In genomic region chr8:88009878-88010277, GRCm38 (mm10) we compare ENCODE assay signal across 13 mouse cellular contexts. TPM values are rescaled to one million over a fixed set of nuclear protein-coding genes. Genes with fewer than 3 reads are reported as not detected.
DNase-seq lines count a peak whose midpoint lies in the region; ATAC-seq lines count a peak whose summit lies in the region.
"Had no signal": no experiment of that assay in that cellular context is flagged by ENCODE, and none has a peak within 500 bp of the region (broad histone marks: within the 10 kb centered on the region; RNA-seq: fewer than 3 reads in every experiment).

No protein-coding gene starts in this region.

- peaks cover 14% of the 10 kb centered on the region for H3K4me1 ChIP-seq in heart, embryonic 10.5 days
- peaks cover 14% of the 10 kb centered on the region for H3K4me1 ChIP-seq in hindbrain, embryonic 13.5 days (replicated peaks)
- no peaks in the 10 kb centered on the region; the same call in 1 of the 2 replicates for H3K4me1 ChIP-seq in hindbrain, embryonic 16.5 days (ENCODE audit: control insufficient read depth, insufficient read depth, low read depth, low read length)
- H3K4me1 ChIP-seq in megakaryocyte, embryonic 14.5 days: peaks cover 22% of the 10 kb centered on the region
- peaks cover 7% of the 10 kb centered on the region for H3K4me1 ChIP-seq in limb, embryonic 12.5 days (replicated peaks)

- peak overlapping the region; percentile 31 for H3K27ac ChIP-seq in heart, embryonic 10.5 days
- peak overlapping the region; percentile 30; the same call in 1 of the 2 replicates for H3K27ac ChIP-seq in hindbrain, embryonic 13.5 days
- no peak overlapping the region for H3K27ac ChIP-seq in hindbrain, embryonic 16.5 days (ENCODE audit: low read depth, low read length)
- peak overlapping the region; percentile 53; the same call in 1 of the 2 replicates for H3K27ac ChIP-seq in limb, embryonic 12.5 days
- H3K27ac ChIP-seq: forebrain, embryonic 12.5 days; hindbrain, postnatal 0 days; layer of hippocampus, adult 2 months had no signal

- no peak overlapping the region for H3K4me2 ChIP-seq in hindbrain, embryonic 13.5 days
- H3K4me2 ChIP-seq in hindbrain, embryonic 16.5 days (ENCODE audit: low read length): no peak overlapping the region
- H3K4me2 ChIP-seq in limb, embryonic 12.5 days: no peak overlapping the region
- H3K4me2 ChIP-seq: embryonic facial prominence, embryonic 15.5 days; forebrain, embryonic 12.5 days; midbrain, embryonic 11.5 days had no signal

- WGBS in heart, embryonic 10.5 days: 46% methylated on average over 3 of the region's 3 CpGs
- 64% methylated on average over 3 of the region's 3 CpGs for WGBS in hindbrain, embryonic 13.5 days
- WGBS in hindbrain, embryonic 16.5 days: 67% methylated on average over 3 of the region's 3 CpGs
- 67% methylated on average over 3 of the region's 3 CpGs for WGBS in limb, embryonic 12.5 days

- intact Hi-C loops in heart, postnatal 25 days (cut with DNase I): loop anchor here (2.0 kb wide), 1 partner anchor 47 kb away; no protein-coding TSS in a partner anchor

- no peaks in the 10 kb centered on the region for H3K9me3 ChIP-seq in heart, embryonic 10.5 days
- no peaks in the 10 kb centered on the region for H3K9me3 ChIP-seq in hindbrain, embryonic 13.5 days
- H3K9me3 ChIP-seq in hindbrain, embryonic 16.5 days (ENCODE audit: control insufficient read depth, low read length): no peaks in the 10 kb centered on the region
- H3K9me3 ChIP-seq in megakaryocyte, embryonic 14.5 days: peaks cover 14% of the 10 kb centered on the region
- peaks cover 5% of the 10 kb centered on the region; the same call in 1 of the 2 replicates for H3K9me3 ChIP-seq in limb, embryonic 12.5 days
- H3K9me3 ChIP-seq: embryonic facial prominence, embryonic 15.5 days; forebrain, embryonic 12.5 days had no signal

- no peak overlapping the region for H3K9ac ChIP-seq in hindbrain, embryonic 13.5 days
- H3K9ac ChIP-seq in hindbrain, embryonic 16.5 days (ENCODE audit: low read depth, low read length): no peak overlapping the region
- no peak overlapping the region for H3K9ac ChIP-seq in limb, embryonic 12.5 days (replicated peaks)
- H3K9ac ChIP-seq: embryonic facial prominence, embryonic 15.5 days; forebrain, embryonic 12.5 days had no signal

- no peak for ATAC-seq in hindbrain, embryonic 13.5 days (ENCODE audit: low FRiP score)
- no peak for ATAC-seq in hindbrain, embryonic 16.5 days
- no peak for ATAC-seq in megakaryocyte, adult 5-6 weeks (ENCODE audit: poor library complexity, severe bottlenecking)
- no peak for ATAC-seq in limb, embryonic 12.5 days (ENCODE audit: insufficient number of reproducible peaks, insufficient read depth, low FRiP score, low TSS enrichment, low read depth)

- no peaks in the 10 kb centered on the region for H3K27me3 ChIP-seq in heart, embryonic 10.5 days (ENCODE audit: insufficient read depth, poor library complexity, severe bottlenecking)
- no peaks in the 10 kb centered on the region for H3K27me3 ChIP-seq in hindbrain, embryonic 13.5 days
- H3K27me3 ChIP-seq in hindbrain, embryonic 16.5 days (replicated peaks; ENCODE audit: control insufficient read depth, insufficient read depth, low read length): no peaks in the 10 kb centered on the region
- peaks cover 24% of the 10 kb centered on the region for H3K27me3 ChIP-seq in megakaryocyte, embryonic 14.5 days (replicated peaks)
- H3K27me3 ChIP-seq in limb, embryonic 12.5 days: no peaks in the 10 kb centered on the region
- H3K27me3 ChIP-seq: forebrain, embryonic 12.5 days had no signal

- H3K36me3 ChIP-seq in heart, embryonic 10.5 days: no peaks in the 10 kb centered on the region
- H3K36me3 ChIP-seq in hindbrain, embryonic 13.5 days: no peaks in the 10 kb centered on the region
- no peaks in the 10 kb centered on the region for H3K36me3 ChIP-seq in hindbrain, embryonic 16.5 days (ENCODE audit: control insufficient read depth, insufficient read depth, low read length)
- H3K36me3 ChIP-seq in megakaryocyte, embryonic 14.5 days (replicated peaks; ENCODE audit: low read length): no peaks in the 10 kb centered on the region
- no peaks in the 10 kb centered on the region for H3K36me3 ChIP-seq in limb, embryonic 12.5 days
- H3K36me3 ChIP-seq: embryonic facial prominence, embryonic 15.5 days; forebrain, embryonic 12.5 days had no signal

- no peak overlapping the region for H3K4me3 ChIP-seq in heart, embryonic 10.5 days
- no peak overlapping the region for H3K4me3 ChIP-seq in hindbrain, embryonic 13.5 days
- no peak overlapping the region for H3K4me3 ChIP-seq in hindbrain, embryonic 16.5 days (ENCODE audit: low read length)
- peak overlapping the region; percentile 33 for H3K4me3 ChIP-seq in megakaryocyte, embryonic 14.5 days (replicated peaks)
- no peak overlapping the region for H3K4me3 ChIP-seq in limb, embryonic 12.5 days (replicated peaks)
- H3K4me3 ChIP-seq: embryonic facial prominence, embryonic 15.5 days; forebrain, embryonic 12.5 days; layer of hippocampus, adult 2 months had no signal

- no peak for DNase-seq in heart, embryonic 10.5 days (ENCODE audit: low spot score)
- no peak for DNase-seq in heart, postnatal 25 days (ENCODE audit: low spot score)
- DNase-seq: right cerebral cortex, postnatal 25 days had no signal

RNA-seq across cellular contexts. Expression of gene Zfp423, which starts 50.5 kb away (rescaled TPM):
- polyA plus RNA-seq in heart, embryonic 10.5 days (2016; fragmentation: Nextera tagmentation; extraction: Ambion mirVana): 5.0 and 10.4 TPM in 2 replicates
- 1 to 10 TPM; 6.1 to 6.7 TPM for total RNA-seq in heart, postnatal 25 days (2021)
- polyA plus RNA-seq in hindbrain, embryonic 13.5 days (2015; fragmentation: Nextera tagmentation; extraction: Ambion mirVana): 39.6 and 39.9 TPM in 2 replicates
- 21.6 and 26.4 TPM in 2 replicates for polyA plus RNA-seq in hindbrain, embryonic 16.5 days (2015; fragmentation: Nextera tagmentation; extraction: Ambion mirVana)
- not detected in 2 replicates for polyA plus RNA-seq in megakaryocyte, embryonic 14.5 days (2012; ENCODE audit: insufficient read depth, low replicate concordance)
- total RNA-seq in megakaryocyte, adult 5-6 weeks (2015): 0.18 TPM in 1 of 2 replicates, not detected in the other
- not detected in 2 replicates for total RNA-seq in megakaryocyte, adult 5-6 weeks (2017)
- polyA plus RNA-seq in limb, embryonic 12.5 days (2016; fragmentation: Nextera tagmentation; extraction: Ambion mirVana): 40.3 and 43.9 TPM in 2 replicates
